Mouse (Mus musculus) intestine, embryonic 16.5 days (tissue): ENCODE results near the gene Pdhb. TPM values are rescaled to one million over a fixed set of nuclear protein-coding genes. Genes with fewer than 3 reads are reported as not detected.
"Not testable (repeated sequence)": the region's sequence is repeated elsewhere in the genome, so short reads cannot be mapped to it uniquely, and the experiment has no call there.

ENCODE experiments used
- ATAC-seq: fragments of 200-750 bp; cut with Nextera tagmentation; 2 replicates; pipeline ENCODE4 v1.8.0; 2017; ENCODE audit warnings: moderate TSS enrichment, moderate library complexity
- H3K27ac ChIP-seq: fragments of 300-500 bp; sonication (generic); 2 replicates; pipeline ENCODE4 v1.5.1; 2014; ENCODE audit warnings: mild to moderate bottlenecking, low read length
- H3K27me3 ChIP-seq: fragments of 300-500 bp; sonication (generic); replicated peaks from 2 replicates; pipeline ENCODE4 v1.6.1; 2014; ENCODE audit warnings: low read length, control low read depth, mixed read lengths; ENCODE audit not compliant: control insufficient read depth, insufficient read depth
- H3K36me3 ChIP-seq: fragments of 300-500 bp; sonication (generic); 2 replicates; pipeline ENCODE4 v1.6.1; 2014; ENCODE audit warnings: low read length, control low read depth; ENCODE audit not compliant: control insufficient read depth, insufficient read depth
- H3K4me1 ChIP-seq: fragments of 300-500 bp; sonication (generic); 2 replicates; pipeline ENCODE4 v1.6.1; 2014; ENCODE audit warnings: low read length, control low read depth, mixed read lengths; ENCODE audit not compliant: control insufficient read depth, insufficient read depth
- H3K4me2 ChIP-seq: fragments of 300-500 bp; sonication (generic); 2 replicates; pipeline ENCODE4 v1.6.1; 2014; ENCODE audit warnings: low read depth, low read length, control low read depth
- H3K4me3 ChIP-seq: fragments of 300-500 bp; sonication (generic); 2 replicates; pipeline ENCODE4 v1.5.1; 2014; ENCODE audit warnings: mild to moderate bottlenecking, low read length
- H3K9ac ChIP-seq: fragments of 300-500 bp; sonication (generic); 2 replicates; pipeline ENCODE4 v1.6.1; 2014; ENCODE audit warnings: low read depth, low read length
- H3K9me3 ChIP-seq: fragments of 300-500 bp; sonication (generic); 2 replicates; pipeline ENCODE4 v1.6.1; 2016; ENCODE audit warnings: low read length, control low read depth; ENCODE audit not compliant: control insufficient read depth
- WGBS: fragments of 180-500 bp; shearing (Covaris S2); extraction: QIAGEN DNeasy Blood & Tissue Kit; methylation state at CpG from one replicate; pipeline ENCODE4 v1.1.7; 2014; 5-methylcytosine and 5-hydroxymethylcytosine counted together
- polyA plus RNA-seq: library from polyadenylated mRNA; unstranded; fragments of >200 nt; fragmentation: Nextera tagmentation; extraction: Ambion mirVana; gene quantifications from 2 replicates; pipeline ENCODE4 v1.2.1, GENCODE M21; 2015

The Pdhb gene
- polyA plus RNA-seq, 1 experiment from 2014 or later: 215 TPM

DNA sequence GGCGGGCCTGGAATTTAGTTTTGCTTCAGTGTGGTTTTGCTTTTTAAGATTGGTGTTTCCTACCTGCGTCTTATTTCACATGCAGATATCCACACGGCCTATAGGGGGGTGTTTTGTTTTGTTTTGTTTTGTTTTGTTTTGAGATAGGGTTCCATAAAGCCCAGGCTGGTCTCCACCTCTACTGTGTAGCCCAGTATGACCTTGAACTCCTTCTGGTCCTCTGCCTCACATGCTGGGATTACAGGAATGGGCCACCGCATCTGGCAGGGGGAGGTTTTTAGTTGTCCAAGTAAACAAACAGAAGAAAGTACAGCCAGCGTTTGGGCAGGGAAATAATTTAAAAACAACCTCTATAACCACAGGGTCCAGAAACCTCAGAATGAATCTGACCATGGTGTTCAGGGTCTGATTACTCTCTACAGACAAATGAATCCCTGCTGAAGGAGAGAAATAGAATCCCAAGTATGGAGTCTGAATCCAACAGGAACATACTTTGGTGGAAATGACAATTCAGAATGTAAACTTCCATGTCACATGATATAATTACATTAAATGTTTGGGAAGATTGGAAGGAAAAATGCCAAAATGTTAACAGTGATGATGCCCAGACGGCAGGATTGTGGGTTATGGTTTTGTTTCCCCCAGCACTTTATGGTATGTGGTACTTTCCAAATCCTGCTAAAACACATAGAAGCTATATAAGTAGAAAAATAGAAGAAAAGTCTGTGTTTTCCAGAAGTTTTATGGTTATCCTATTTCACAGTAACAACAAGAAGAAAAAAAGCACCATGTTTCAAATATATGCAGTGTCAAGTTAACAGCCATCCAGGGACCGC lies 48.6 kb downstream of the Pdhb start:
- H3K36me3 ChIP-seq: no peaks in the 10 kb centered on the region
- WGBS: 71% methylated on average over 7 of the region's 7 CpGs
- H3K4me2 ChIP-seq: no peak overlapping the region
- H3K9ac ChIP-seq: no peak overlapping the region
- H3K9me3 ChIP-seq: no peaks in the 10 kb centered on the region
- H3K4me3 ChIP-seq: no peak overlapping the region
- no peaks in the 10 kb centered on the region for H3K27me3 ChIP-seq
- no peaks in the 10 kb centered on the region for H3K4me1 ChIP-seq
- no peak overlapping the region for H3K27ac ChIP-seq
- no peak for ATAC-seq

- H3K9me3 ChIP-seq, H3K4me1 ChIP-seq, H3K36me3 ChIP-seq, H3K4me2 ChIP-seq, H3K27ac ChIP-seq, ATAC-seq, H3K9ac ChIP-seq, H3K27me3 ChIP-seq, H3K4me3 ChIP-seq: not testable (repeated sequence)
- WGBS: 93% methylated on average over 10 of the region's 10 CpGs
Observed at GRCm38 (mm10) chr14:8123611-8124010, 49.2 kb downstream of the Pdhb start.

DNA sequence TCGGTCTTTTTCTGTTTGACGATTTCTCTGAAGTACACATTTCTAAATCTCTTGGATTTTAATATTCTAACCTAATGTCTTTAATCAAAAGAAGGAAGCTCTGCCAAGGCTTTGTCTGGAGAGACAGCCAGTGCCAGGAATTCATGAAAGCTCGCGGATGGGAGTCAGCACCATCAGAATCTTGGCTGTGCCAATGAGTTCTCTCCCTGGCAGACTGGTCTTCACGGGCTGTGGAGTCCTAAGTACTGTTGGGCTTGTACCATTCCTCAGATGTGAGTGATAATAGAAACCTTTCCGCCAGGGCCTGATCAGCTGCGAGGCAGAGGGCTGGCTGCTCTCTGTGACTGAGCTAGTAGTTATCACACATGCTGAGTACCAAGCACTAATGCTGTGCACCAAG lies 49.7 kb downstream of the Pdhb start:
- no peaks in the 10 kb centered on the region for H3K4me1 ChIP-seq
- no peaks in the 10 kb centered on the region for H3K27me3 ChIP-seq
- H3K4me2 ChIP-seq: no peak overlapping the region
- H3K27ac ChIP-seq: no peak overlapping the region
- H3K9ac ChIP-seq: no peak overlapping the region
- no peak overlapping the region for H3K4me3 ChIP-seq
- 88% methylated on average over 7 of the region's 7 CpGs for WGBS
- H3K9me3 ChIP-seq: no peaks in the 10 kb centered on the region
- ATAC-seq: no peak
- H3K36me3 ChIP-seq: no peaks in the 10 kb centered on the region

DNA sequence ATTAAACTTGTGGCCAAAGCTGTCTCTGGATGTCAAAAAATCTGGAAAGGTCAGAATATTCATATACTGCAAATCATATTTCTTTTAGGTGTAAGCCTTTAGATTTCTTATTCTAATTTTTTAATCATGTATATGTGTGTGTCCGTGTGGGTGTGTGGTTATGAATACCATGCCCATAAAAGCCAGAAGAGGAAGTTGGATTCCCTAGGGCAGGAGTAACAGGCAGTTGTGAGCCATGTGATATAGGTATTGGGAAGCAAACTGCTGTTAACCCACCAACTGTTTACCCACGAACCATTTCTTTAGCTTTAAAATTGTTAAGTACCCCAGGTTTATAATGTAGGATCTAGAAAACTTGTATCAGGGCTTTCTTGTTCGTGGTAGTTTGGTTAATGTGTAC lies 52.9 kb downstream of the Pdhb start:
- Histone ChIP-seq H3K4me3 (no peak overlapping the region), H3K4me2 (no peak overlapping the region), H3K27ac (no peak overlapping the region), H3K9ac (no peak overlapping the region), H3K36me3 (no peaks in the 10 kb centered on the region), H3K27me3 (no peaks in the 10 kb centered on the region), H3K9me3 (no peaks in the 10 kb centered on the region), H3K4me1 (no peaks in the 10 kb centered on the region)
- ATAC-seq: no peak
- WGBS: 86% methylated on average over 3 of the region's 3 CpGs

DNA sequence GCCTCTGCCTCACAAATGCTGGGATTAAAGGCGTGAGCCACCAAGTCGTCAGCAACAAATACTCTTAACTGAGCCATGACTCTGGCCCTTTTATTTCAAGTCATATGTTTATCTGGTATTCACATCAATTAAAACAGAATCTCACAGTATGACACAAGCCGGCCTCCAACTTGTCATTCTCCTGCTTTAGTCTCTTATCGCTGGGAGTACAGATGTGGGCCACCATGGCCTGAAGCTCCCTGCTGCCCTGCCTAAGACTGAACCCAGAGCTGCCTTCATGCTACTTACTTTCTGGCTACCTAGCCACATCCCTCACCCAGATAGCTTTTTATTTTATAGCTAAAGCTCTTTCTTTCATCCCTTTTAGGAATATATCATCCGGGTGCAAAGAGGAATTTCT lies 53.4 kb downstream of the Pdhb start:
- Histone ChIP-seq H3K4me2 (no peak overlapping the region), H3K4me3 (no peak overlapping the region), H3K9ac (no peak overlapping the region), H3K9me3 (no peaks in the 10 kb centered on the region), H3K27ac (no peak overlapping the region), H3K36me3 (no peaks in the 10 kb centered on the region), H3K4me1 (no peaks in the 10 kb centered on the region), H3K27me3 (no peaks in the 10 kb centered on the region)
- ATAC-seq: no peak
- WGBS: 87% methylated on average over 5 of the region's 5 CpGs

DNA sequence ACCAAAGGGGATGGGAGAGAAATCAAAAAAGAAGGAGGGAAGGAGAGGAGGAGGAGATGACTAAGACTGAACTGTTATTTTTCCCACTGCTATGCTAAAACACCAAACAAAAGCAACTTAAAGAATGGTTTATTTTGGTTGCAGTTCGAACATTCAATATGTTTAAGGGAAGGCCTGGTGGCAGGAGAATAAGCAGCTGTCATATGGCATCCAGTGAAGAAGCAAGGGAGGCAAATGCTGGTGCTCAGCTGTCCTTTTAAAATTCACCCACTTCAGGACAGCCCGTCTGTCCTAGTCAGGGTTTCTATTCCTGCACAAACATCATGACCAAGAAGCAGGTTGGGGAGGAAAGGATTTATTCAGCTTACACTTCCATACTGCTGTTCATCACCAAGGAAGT lies 55.5 kb downstream of the Pdhb start:
- H3K9ac ChIP-seq: no peak overlapping the region
- H3K27me3 ChIP-seq: no peaks in the 10 kb centered on the region
- no peak for ATAC-seq
- no peaks in the 10 kb centered on the region for H3K9me3 ChIP-seq
- WGBS: 73% methylated on average over 2 of the region's 2 CpGs
- no peaks in the 10 kb centered on the region for H3K4me1 ChIP-seq
- no peak overlapping the region for H3K4me3 ChIP-seq
- no peak overlapping the region for H3K27ac ChIP-seq
- no peaks in the 10 kb centered on the region for H3K36me3 ChIP-seq
- no peak overlapping the region for H3K4me2 ChIP-seq

Other genes with a start within 250 kb of the Pdhb start
- not detected in 2 replicates for gene Gm45521, start 215.7 kb downstream of the Pdhb start, polyA plus RNA-seq
- 1.7 and 1.9 TPM in 2 replicates for gene Dnase1l3, start 178.5 kb downstream of the Pdhb start, polyA plus RNA-seq
- gene Abhd6, start 170.1 kb downstream of the Pdhb start, polyA plus RNA-seq: 12.5 and 14.1 TPM in 2 replicates
- 44.2 and 54.9 TPM in 2 replicates for gene Rpp14, start 92.7 kb downstream of the Pdhb start, polyA plus RNA-seq
- 40.4 and 44.3 TPM in 2 replicates for gene Pxk, start 74.8 kb downstream of the Pdhb start, polyA plus RNA-seq
- 2.1 and 2.2 TPM in 2 replicates for gene Kctd6, start 41.1 kb upstream of the Pdhb start, polyA plus RNA-seq
- gene Acox2, start 86.3 kb upstream of the Pdhb start, polyA plus RNA-seq: 1.1 and 1.4 TPM in 2 replicates
- 0.21 and 0.24 TPM in 2 replicates for gene Fam107a, start 145.0 kb upstream of the Pdhb start, polyA plus RNA-seq
- gene Oit1, start 205.7 kb upstream of the Pdhb start, polyA plus RNA-seq: 13.2 and 23.1 TPM in 2 replicates